Mouse (Mus musculus) layer of hippocampus, adult 18-20 months (tissue): ENCODE results near the gene Cstf3. TPM values are rescaled to one million over a fixed set of nuclear protein-coding genes. Genes with fewer than 3 reads are reported as not detected.
"Not testable (repeated sequence)": the region's sequence is repeated elsewhere in the genome, so short reads cannot be mapped to it uniquely, and the experiment has no call there.

Source experiments
- DNase-seq, 2 experiments: peaks; one replicate each; pipeline ENCODE4 v3.0.0; 2022; ENCODE audit warnings: low spot score in 2 of 2
- long read RNA-seq: library from polyadenylated mRNA; stranded (forward); transcript quantifications from one replicate; pipeline ENCODE4 v2.0.0, GENCODE M21; 2021
- total RNA-seq, 2 experiments: library from RNA; stranded (reverse); gene quantifications; 2 replicates each; pipeline ENCODE4 v1.2.3; 2021

Gene Cstf3
- total RNA-seq = 10 to 100 TPM; 39.0 to 42.8 TPM
- long read RNA-seq, transcript Cstf3-201 (21 exons, 2,817 nt) = major isoform, 14 of 25 reads
- long read RNA-seq, transcript Cstf3-202 (3 exons, 2,589 nt) = minor isoform, 7 of 25 reads
- long read RNA-seq, partial matches to known transcripts = 2 of 25 reads
- long read RNA-seq, other reads (novel, unspliced or antisense) = 2 of 25 reads

GRCm38 (mm10) chr2:104590068-104590828 lies at the start of gene Cstf3:
Cstf3 (plus strand) TSS chr2:104590523.
- DNase-seq = peak; percentile 99 to 100

- not testable (repeated sequence) for DNase-seq
Observed at GRCm38 (mm10) chr2:104556711-104557110, 33.6 kb upstream of the Cstf3 start.

- DNase-seq = no peak
Observed at GRCm38 (mm10) chr2:104557722-104558121, 32.6 kb upstream of the Cstf3 start.

GRCm38 (mm10) chr2:104558326-104558725 lies 32.0 kb upstream of the Cstf3 start:
- DNase-seq = no peak

GRCm38 (mm10) chr2:104558938-104559337 lies 31.4 kb upstream of the Cstf3 start:
- no peak for DNase-seq

- DNase-seq = no peak
Observed at GRCm38 (mm10) chr2:104559591-104560380, 30.5 kb upstream of the Cstf3 start.

- no peak for DNase-seq
Observed at GRCm38 (mm10) chr2:104561386-104561785, 28.9 kb upstream of the Cstf3 start.

- DNase-seq = no peak
Observed at GRCm38 (mm10) chr2:104561986-104562532, 28.3 kb upstream of the Cstf3 start.

GRCm38 (mm10) chr2:104572066-104572465 lies 18.3 kb upstream of the Cstf3 start:
- no peak for DNase-seq

GRCm38 (mm10) chr2:104576216-104576615 lies 14.1 kb upstream of the Cstf3 start:
- no peak for DNase-seq

GRCm38 (mm10) chr2:104578021-104578420 lies 12.3 kb upstream of the Cstf3 start:
- no peak for DNase-seq

GRCm38 (mm10) chr2:104578836-104579604 lies 11.3 kb upstream of the Cstf3 start:
- no peak for DNase-seq

GRCm38 (mm10) chr2:104579784-104580446 lies 10.4 kb upstream of the Cstf3 start:
- no peak for DNase-seq

GRCm38 (mm10) chr2:104581281-104581879 lies 8.9 kb upstream of the Cstf3 start:
- DNase-seq = no peak

GRCm38 (mm10) chr2:104583032-104583431 lies 7.3 kb upstream of the Cstf3 start:
- no peak for DNase-seq

GRCm38 (mm10) chr2:104584226-104584625 lies 6.1 kb upstream of the Cstf3 start:
- no peak for DNase-seq

- DNase-seq = no peak
Observed at GRCm38 (mm10) chr2:104585645-104586044, 4.7 kb upstream of the Cstf3 start.

- no peak for DNase-seq
Observed at GRCm38 (mm10) chr2:104588552-104588951, 1.8 kb upstream of the Cstf3 start.

GRCm38 (mm10) chr2:104590829-104591117 lies 450 bp downstream of the Cstf3 start:
- DNase-seq = no peak

- DNase-seq = peak in 1 of 2 experiments; percentile 36
Observed at GRCm38 (mm10) chr2:104591141-104591540, 818 bp downstream of the Cstf3 start.
